Mouse (Mus musculus) erythroblast, embryonic 14.5 days (primary cell): ENCODE measurements around the gene Bend5.

Experiments used
- GATA1 ChIP-seq: IDR thresholded peaks from 2 replicates; pipeline ENCODE4 v1.6.1; 2012; ENCODE audit warnings: low read length, inconsistent platforms, mixed read lengths
- TAL1 ChIP-seq: IDR thresholded peaks from 3 replicates; pipeline ENCODE4 v1.6.1; 2012; ENCODE audit warnings: low read length, inconsistent platforms, mixed read lengths

DNA sequence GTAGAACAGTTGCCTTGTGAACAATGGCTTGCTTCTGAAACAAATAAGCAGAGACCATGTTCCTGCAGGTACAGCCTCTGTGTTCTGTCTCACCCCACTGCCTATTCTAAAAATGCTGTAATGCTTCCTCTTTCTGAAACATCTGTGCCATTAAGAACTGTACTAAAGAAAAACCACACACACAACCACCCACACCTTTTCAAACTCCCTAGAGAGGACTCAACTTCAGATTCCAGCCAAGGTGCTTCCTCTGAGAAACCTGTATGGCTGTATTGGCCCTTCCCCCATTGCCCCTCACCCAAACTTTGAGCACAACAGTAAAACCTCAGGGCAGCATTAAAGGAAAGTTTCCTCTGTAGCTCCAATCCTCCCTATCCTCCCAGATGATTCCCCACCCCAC, 15.0 kb upstream of the Bend5 start:
- TF ChIP-seq TAL1 (no peak), GATA1 (no peak)
